Mouse (Mus musculus) olfactory bulb, adult 2 months (tissue): Measurements from ENCODE around the gene Upk3b.

Experiments used
- CTCF ChIP-seq: fragments of 200-500 bp; IDR thresholded peaks from 2 replicates; pipeline ENCODE4 v1.5.1; 2012; ENCODE audit warnings: low read depth, mild to moderate bottlenecking, low read length, moderate library complexity; ENCODE audit not compliant: insufficient read depth
- POLR2A ChIP-seq: fragments of 200-500 bp; IDR thresholded peaks from 2 replicates; pipeline ENCODE4 v1.6.1; 2012; ENCODE audit warnings: mild to moderate bottlenecking, low read depth, low read length, moderate library complexity; ENCODE audit not compliant: insufficient read depth

DNA sequence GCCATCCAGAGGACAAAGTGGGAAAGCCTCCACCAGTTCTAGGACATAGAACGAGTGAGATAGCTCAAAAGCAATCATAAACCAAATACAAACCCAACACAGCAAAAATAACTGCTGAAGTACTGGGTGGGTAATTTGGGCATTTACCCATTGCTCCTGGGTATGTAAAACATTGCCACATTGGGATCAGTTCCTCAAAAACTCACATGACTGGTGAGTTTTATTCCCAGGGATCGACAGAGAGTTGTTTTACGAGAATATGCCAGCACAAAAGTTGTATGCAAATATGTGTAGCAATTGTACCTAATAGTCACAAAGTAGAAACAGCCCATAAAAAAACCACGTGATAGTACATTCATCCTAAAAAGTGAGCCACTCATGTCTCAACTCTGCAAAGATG lies 3.4 kb upstream of the Upk3b start:
- no peak for TF ChIP-seq POLR2A
- TF ChIP-seq CTCF: no peak
